Mouse (Mus musculus): ENCODE data around the gene Ttc21b.

The Ttc21b gene

GRCm38 (mm10) chr2:66171643-66172042 lies 84.8 kb downstream of the Ttc21b start:
- DNase-seq (ENCODE audit: low spot score in 2 of 2): no peak

DNA sequence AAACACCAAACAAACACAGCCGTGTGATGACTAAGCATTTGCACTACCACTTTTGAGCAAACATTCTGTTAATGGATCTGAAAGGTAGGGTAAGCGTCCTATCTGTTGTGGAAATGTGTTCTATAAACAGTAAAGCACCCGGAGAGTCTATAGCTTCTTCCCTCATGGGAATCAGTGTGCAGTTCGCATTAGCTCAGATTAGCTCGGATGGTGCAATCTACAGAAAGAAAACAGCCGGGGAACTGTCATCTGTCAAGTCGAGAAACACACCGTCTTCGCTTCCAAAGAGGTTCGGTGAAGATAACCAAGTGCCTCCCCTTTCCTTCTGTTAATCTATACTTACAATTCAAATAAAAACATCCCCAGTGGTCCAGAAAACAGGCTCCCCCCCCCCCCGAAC lies 85.7 kb downstream of the Ttc21b start:
- no peak for DNase-seq (ENCODE audit: low spot score in 2 of 2)

DNA sequence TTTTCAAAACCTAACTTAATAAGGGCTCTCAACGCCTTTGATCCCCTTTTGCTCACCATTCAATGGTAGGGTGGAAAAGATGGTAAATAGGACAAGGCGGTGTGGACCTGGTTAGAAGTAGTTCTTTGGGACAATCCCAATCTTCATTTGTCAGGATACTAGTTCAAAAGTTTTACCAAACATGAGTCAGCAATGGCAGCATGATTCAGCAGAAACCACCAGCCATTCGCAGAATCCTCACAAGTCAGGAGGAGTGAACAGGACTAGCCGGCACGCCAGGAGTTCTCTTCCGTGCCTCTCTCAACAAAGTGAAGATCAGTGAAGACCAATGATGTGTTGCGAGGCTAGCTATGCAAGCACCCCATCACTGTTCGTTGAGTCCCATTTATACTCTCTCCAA lies 91.4 kb downstream of the Ttc21b start:
- DNase-seq (ENCODE audit: low spot score in 2 of 2): no peak

DNA sequence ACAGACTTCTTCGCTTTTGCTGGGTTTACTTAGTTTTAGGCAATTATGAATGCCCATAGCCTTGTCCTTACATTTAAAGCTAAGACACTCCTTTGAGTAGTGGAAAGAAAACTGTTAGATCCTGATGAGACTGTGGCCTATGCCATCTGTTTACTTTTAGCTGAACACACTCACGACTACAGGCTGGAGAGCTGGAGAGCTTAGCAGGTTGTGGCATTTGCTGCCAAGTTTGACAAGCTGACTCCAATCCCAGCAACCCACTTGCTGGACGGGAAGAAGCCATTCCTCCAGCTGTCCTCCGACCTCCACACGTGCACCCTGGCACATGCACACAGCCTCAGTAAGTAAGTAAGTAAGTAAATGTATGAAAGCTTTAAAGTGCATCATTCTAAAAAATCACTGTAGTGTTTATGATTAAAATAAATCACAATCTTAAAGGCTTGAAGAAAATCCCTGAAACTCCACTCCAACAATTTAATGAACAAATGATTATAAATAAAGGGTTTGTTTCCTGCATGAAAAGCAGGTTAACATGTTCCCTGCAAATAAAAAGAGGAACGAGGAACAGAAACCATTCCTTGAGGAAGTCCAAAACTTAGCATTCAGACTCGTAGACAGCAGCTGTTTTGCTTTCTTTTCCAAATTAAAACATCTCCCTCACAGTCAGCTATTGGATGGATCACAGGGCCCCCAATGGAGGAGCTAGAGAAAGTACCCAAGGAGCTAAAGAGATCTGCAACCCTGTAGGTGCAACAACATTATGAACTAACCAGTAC lies 98.1 kb downstream of the Ttc21b start:
- no peak for DNase-seq (ENCODE audit: low spot score in 2 of 2)

- DNase-seq (ENCODE audit: low spot score in 2 of 2): no peak
These were observed 105.0 kb downstream of the Ttc21b start for GRCm38 (mm10) chr2:66151436-66151835.

DNA sequence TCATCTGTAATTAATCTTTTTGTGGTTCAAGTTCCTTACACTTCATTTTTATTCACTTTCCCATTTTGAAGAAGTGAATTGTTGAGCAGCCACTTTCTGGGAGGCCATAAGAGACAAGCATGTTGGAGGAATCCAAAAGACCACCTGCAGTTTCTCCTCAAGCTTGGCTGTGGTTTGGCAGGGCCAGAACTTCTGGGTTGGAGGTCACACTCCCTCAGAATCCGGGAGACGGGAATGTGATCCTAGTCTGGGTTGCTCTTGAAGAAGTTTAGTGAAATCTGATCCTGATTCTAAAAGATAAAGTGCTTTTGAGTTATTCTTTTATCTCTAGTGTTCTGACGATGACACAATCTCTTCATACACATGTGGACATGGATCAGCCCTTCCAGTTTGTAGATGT lies 105.9 kb downstream of the Ttc21b start:
- DNase-seq (ENCODE audit: low spot score in 2 of 2): no peak

DNA sequence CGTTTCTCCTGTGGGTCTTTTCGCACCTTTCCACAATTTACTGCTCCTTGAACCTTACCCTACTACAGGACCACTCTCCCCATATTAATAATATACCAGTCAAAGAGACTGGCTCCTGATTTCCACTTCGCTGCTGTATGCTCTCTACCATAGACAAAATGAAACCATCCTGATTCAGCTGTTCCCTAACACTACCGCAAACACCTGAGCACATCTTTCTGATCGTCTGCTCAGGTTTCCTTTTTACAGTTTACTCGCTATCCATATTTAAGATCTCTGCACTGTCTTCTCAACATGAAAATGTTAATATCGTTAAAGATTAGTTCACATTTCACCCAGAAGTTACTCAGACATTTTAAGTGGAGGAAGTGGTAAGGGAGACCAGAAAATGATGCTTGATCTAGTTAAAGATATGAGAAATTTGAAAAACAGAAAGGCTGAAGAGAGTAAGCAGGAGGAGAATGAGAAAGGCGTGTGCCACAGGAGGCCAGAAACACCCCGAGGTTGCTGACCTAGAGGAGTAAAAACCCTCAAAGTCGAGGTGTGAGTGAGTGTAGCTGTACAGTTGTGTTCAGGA lies 107.7 kb downstream of the Ttc21b start:
- DNase-seq (ENCODE audit: low spot score in 2 of 2): no peak

DNA sequence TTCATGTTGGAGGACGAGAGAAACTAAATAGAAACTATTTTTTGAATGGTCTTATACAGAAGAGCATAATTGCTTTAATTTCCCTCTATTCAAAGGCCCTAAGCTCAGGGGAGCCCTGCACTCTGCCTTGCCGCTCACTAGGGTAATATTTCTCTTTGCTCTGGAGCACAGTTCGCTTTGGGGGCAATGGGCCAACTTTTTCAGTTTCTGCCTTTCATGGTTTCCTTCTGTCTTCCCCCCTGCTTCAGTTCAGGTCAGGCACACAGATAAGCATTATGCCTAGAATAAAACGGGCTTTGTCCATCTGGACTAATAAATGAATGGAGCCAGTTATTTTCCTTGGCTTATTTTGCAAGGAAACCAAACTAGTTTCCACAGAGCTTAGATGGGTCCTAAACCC lies 109.9 kb downstream of the Ttc21b start:
- DNase-seq (ENCODE audit: low spot score in 2 of 2): peak in 1 of 2 experiments; percentile 9

DNA sequence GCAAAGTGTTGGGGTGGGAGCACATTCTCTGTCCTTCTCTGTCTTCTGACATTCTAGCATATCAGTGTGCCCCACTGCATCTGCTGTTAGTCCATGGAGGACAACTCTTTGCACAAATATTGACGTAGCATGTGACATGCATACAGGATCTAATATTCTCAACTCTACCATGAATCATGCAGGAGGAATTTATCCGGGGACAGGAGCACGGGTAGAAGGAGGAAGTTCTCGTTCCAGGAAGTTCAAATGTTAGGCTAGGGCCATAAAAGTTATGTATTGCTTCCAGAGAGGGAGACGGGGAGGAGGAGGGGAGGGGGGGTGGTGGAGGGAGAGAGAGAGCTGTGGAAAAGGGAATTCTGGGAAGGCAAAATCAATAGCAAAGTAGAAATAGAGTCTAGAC lies 111.6 kb downstream of the Ttc21b start:
- DNase-seq (ENCODE audit: low spot score in 2 of 2): no peak

- no peak for DNase-seq (ENCODE audit: low spot score in 2 of 2)
These were observed 113.1 kb downstream of the Ttc21b start for GRCm38 (mm10) chr2:66143284-66143683.

DNA sequence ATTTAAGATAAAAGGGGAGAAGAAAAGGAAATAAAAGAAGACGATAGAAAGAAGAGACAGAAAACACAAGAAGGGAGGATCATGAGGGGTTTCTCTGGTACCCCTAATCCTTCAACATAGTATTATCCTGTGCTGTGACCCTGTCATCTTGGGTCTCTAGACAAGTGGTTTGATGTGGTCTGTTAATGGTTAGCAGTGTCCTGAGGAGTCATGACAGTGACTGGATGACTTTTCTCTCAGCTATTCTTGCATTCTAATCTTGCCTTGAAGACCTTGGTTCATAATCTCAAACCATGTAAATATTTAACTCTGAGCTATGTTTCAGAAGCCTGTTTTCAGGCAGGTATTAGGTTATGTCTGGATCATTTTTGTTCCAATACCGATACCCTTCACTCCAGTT lies 113.7 kb downstream of the Ttc21b start:
- no peak for DNase-seq (ENCODE audit: low spot score in 2 of 2)

DNA sequence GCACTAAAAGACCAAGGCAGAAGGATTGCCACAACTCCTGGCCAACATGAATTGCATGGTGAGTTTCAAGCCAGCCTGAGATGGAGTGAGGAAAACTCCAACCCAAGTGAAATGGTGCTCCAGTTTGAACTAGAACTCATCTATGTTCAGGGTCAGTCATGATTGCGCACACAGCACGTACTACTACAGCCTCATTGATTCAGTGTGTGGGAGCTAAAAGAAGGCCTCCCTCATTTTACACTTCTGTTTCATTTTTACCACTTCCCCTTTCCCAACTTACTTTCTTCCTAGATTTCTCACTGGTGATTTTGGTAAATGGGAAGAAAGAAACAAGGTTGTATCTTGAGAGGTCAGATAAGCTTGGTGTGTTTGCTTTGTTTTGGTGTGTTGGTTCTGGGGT lies 114.1 kb downstream of the Ttc21b start:
- DNase-seq (ENCODE audit: low spot score in 2 of 2): no peak

DNA sequence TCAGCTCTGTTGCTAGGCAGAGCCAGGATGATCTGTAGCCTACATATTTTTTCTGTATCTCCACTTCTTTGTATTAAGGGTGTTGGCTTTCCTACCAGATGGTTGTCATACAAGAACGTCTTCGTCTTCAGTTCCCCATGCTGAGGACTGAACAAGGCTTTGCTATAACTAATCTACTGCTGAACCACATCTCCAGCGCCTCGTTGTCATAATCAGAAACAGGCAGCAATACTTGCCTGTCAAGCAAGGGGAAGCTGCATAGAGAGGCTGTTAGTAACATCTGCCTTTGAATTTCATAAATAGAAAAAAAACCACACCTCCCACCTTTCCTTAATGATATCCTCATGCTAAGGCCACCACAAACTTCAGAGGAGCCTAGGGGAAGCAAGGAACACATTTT lies 116.2 kb downstream of the Ttc21b start:
- peak in 1 of 2 experiments; percentile 17 for DNase-seq (ENCODE audit: low spot score in 2 of 2)

Data from frontal cortex, postnatal 36 days (tissue).